Mouse (Mus musculus): ENCODE measurements at regions not wholly inside any gene's neighbourhood (a gene's known extent, or its start where the extent isn't known, plus 50 kb on each side); places are given as distances from the start of the nearest gene placed in this dataset.

GRCm38 (mm10) chr17:47135391-47135790 lies 125.0 kb upstream of the Ubr2 start:
- TF ChIP-seq CTCF (IDR thresholded peaks at IDR 0.05; ENCODE audit: low read depth) = no peak
- Histone ChIP-seq H3K9me3 (ENCODE audit: low read length) (no peaks in the 10 kb centered on the region), H3K27ac (no peak overlapping the region), H3K36me3 (ENCODE audit: insufficient read depth, low read length) (no peaks in the 10 kb centered on the region), H3K27me3 (ENCODE audit: insufficient read depth, low read length) (no peaks in the 10 kb centered on the region), H3K4me1 (ENCODE audit: insufficient read depth, low read length) (no peaks in the 10 kb centered on the region), H3K9ac (replicated peaks; ENCODE audit: low read length) (no peak overlapping the region), H3K4me2 (ENCODE audit: low read depth, low read length) (no peak overlapping the region), H3K4me3 (ENCODE audit: low read length) (no peak overlapping the region)
- ATAC-seq (no peak), DNase-seq (ENCODE audit: low spot score) (no peak)
- WGBS = 83% methylated on average over 5 of the region's 5 CpGs

- no peak for TF ChIP-seq CTCF (IDR thresholded peaks at IDR 0.05; ENCODE audit: low read depth)
- Histone ChIP-seq H3K4me2 (ENCODE audit: low read depth, low read length) (no peak overlapping the region), H3K4me3 (ENCODE audit: low read length) (no peak overlapping the region), H3K27me3 (ENCODE audit: insufficient read depth, low read length) (no peaks in the 10 kb centered on the region), H3K27ac (no peak overlapping the region), H3K9ac (replicated peaks; ENCODE audit: low read length) (no peak overlapping the region), H3K36me3 (ENCODE audit: insufficient read depth, low read length) (no peaks in the 10 kb centered on the region), H3K4me1 (ENCODE audit: insufficient read depth, low read length) (no peaks in the 10 kb centered on the region), H3K9me3 (ENCODE audit: low read length) (no peaks in the 10 kb centered on the region)
- DNase-seq (ENCODE audit: low spot score) (no peak), ATAC-seq (no peak)
- WGBS = 93% methylated on average over 2 of the region's 2 CpGs
These were observed 123.4 kb upstream of the Ubr2 start for GRCm38 (mm10) chr17:47133785-47134184.

GRCm38 (mm10) chr17:47127571-47127970 lies 117.2 kb upstream of the Ubr2 start:
- Histone ChIP-seq H3K4me1 (ENCODE audit: insufficient read depth, low read length) (no peaks in the 10 kb centered on the region), H3K4me2 (ENCODE audit: low read depth, low read length) (no peak overlapping the region), H3K27ac (no peak overlapping the region), H3K36me3 (ENCODE audit: insufficient read depth, low read length) (no peaks in the 10 kb centered on the region), H3K27me3 (ENCODE audit: insufficient read depth, low read length) (no peaks in the 10 kb centered on the region), H3K4me3 (ENCODE audit: low read length) (no peak overlapping the region), H3K9me3 (ENCODE audit: low read length) (no peaks in the 10 kb centered on the region), H3K9ac (replicated peaks; ENCODE audit: low read length) (no peak overlapping the region)
- WGBS = 74% methylated on average over 3 of the region's 3 CpGs
- ATAC-seq (no peak), DNase-seq (ENCODE audit: low spot score) (no peak)
- TF ChIP-seq CTCF (IDR thresholded peaks at IDR 0.05; ENCODE audit: low read depth) = no peak

- WGBS = 92% methylated on average over 18 of the region's 18 CpGs
- no peaks in the 10 kb centered on the region for H3K4me1 ChIP-seq (ENCODE audit: insufficient read depth, low read length)
These were observed 113.2 kb upstream of the Ubr2 start for GRCm38 (mm10) chr17:47123576-47123975.

GRCm38 (mm10) chr17:47122221-47122620 lies 111.9 kb upstream of the Ubr2 start:
- Histone ChIP-seq H3K27me3 (ENCODE audit: insufficient read depth, low read length) (no peaks in the 10 kb centered on the region), H3K27ac (no peak overlapping the region), H3K4me3 (ENCODE audit: low read length) (no peak overlapping the region), H3K4me1 (ENCODE audit: insufficient read depth, low read length) (no peaks in the 10 kb centered on the region), H3K36me3 (ENCODE audit: insufficient read depth, low read length) (no peaks in the 10 kb centered on the region), H3K9ac (replicated peaks; ENCODE audit: low read length) (no peak overlapping the region), H3K4me2 (ENCODE audit: low read depth, low read length) (no peak overlapping the region), H3K9me3 (ENCODE audit: low read length) (no peaks in the 10 kb centered on the region)
- no peak for DNase-seq (ENCODE audit: low spot score)
- 80% methylated on average over 9 of the region's 9 CpGs for WGBS
- TF ChIP-seq CTCF (IDR thresholded peaks at IDR 0.05; ENCODE audit: low read depth) = no peak
- no peak for ATAC-seq

More at GRCm38 (mm10) chr17:47123576-47123975, 113.2 kb upstream of the Ubr2 start:
- no peak for TF ChIP-seq CTCF (IDR thresholded peaks at IDR 0.05; ENCODE audit: low read depth)
- Histone ChIP-seq H3K4me2 (ENCODE audit: low read depth, low read length) (no peak overlapping the region), H3K4me3 (ENCODE audit: low read length) (no peak overlapping the region), H3K9me3 (ENCODE audit: low read length) (no peaks in the 10 kb centered on the region), H3K27me3 (ENCODE audit: insufficient read depth, low read length) (no peaks in the 10 kb centered on the region), H3K36me3 (ENCODE audit: insufficient read depth, low read length) (no peaks in the 10 kb centered on the region), H3K27ac (no peak overlapping the region), H3K9ac (replicated peaks; ENCODE audit: low read length) (no peak overlapping the region)
- ATAC-seq (no peak), DNase-seq (ENCODE audit: low spot score) (no peak)

- WGBS = 80% methylated on average over 7 of the region's 7 CpGs
- ATAC-seq = no peak
- no peak for TF ChIP-seq CTCF (IDR thresholded peaks at IDR 0.05; ENCODE audit: low read depth)
These were observed 107.7 kb upstream of the Ubr2 start for GRCm38 (mm10) chr17:47118010-47118409.

GRCm38 (mm10) chr17:47115754-47116153 lies 105.4 kb upstream of the Ubr2 start:
- ATAC-seq = no peak
- WGBS = 50% methylated on average over 13 of the region's 13 CpGs
- no peaks in the 10 kb centered on the region for H3K4me1 ChIP-seq (ENCODE audit: insufficient read depth, low read length)
- DNase-seq (ENCODE audit: low spot score) = no peak
- no peak overlapping the region for H3K4me3 ChIP-seq (ENCODE audit: low read length)
- no peaks in the 10 kb centered on the region for H3K36me3 ChIP-seq (ENCODE audit: insufficient read depth, low read length)
- no peaks in the 10 kb centered on the region for H3K27me3 ChIP-seq (ENCODE audit: insufficient read depth, low read length)
- TF ChIP-seq CTCF (IDR thresholded peaks at IDR 0.05; ENCODE audit: low read depth) = peak; percentile 48
- no peak overlapping the region for H3K9ac ChIP-seq (replicated peaks; ENCODE audit: low read length)
- no peak overlapping the region for H3K4me2 ChIP-seq (ENCODE audit: low read depth, low read length)
- no peaks in the 10 kb centered on the region for H3K9me3 ChIP-seq (ENCODE audit: low read length)
- no peak overlapping the region for H3K27ac ChIP-seq

More at GRCm38 (mm10) chr17:47118010-47118409, 107.7 kb upstream of the Ubr2 start:
- Histone ChIP-seq H3K4me3 (ENCODE audit: low read length) (no peak overlapping the region), H3K27ac (no peak overlapping the region), H3K36me3 (ENCODE audit: insufficient read depth, low read length) (no peaks in the 10 kb centered on the region), H3K9ac (replicated peaks; ENCODE audit: low read length) (no peak overlapping the region), H3K9me3 (ENCODE audit: low read length) (no peaks in the 10 kb centered on the region), H3K4me2 (ENCODE audit: low read depth, low read length) (no peak overlapping the region), H3K4me1 (ENCODE audit: insufficient read depth, low read length) (no peaks in the 10 kb centered on the region), H3K27me3 (ENCODE audit: insufficient read depth, low read length) (no peaks in the 10 kb centered on the region)
- no peak for DNase-seq (ENCODE audit: low spot score)

All from hindbrain, postnatal 0 days (tissue).